Mouse (Mus musculus): ENCODE data around the gene Ackr3. TPM values are rescaled to one million over a fixed set of nuclear protein-coding genes. Genes with fewer than 3 reads are reported as not detected.

Ackr3 gene
- polyA plus RNA-seq, 1 experiment from 2014 or later, result 9.0 TPM

GRCm38 (mm10) chr1:90180966-90181699, 22.6 kb upstream of the Ackr3 start:
- Histone ChIP-seq H3K9me3 (replicated peaks) (no peaks in the 10 kb centered on the region), H3K36me3 (no peaks in the 10 kb centered on the region), H3K9ac (no peak overlapping the region), H3K4me3 (no peak overlapping the region), H3K4me2 (no peak overlapping the region), H3K27me3 (replicated peaks) (peaks cover 12% of the 10 kb centered on the region; the same call in 1 of the 2 replicates), H3K27ac (no peak overlapping the region), H3K4me1 (no peaks in the 10 kb centered on the region)
- WGBS (ENCODE audit: insufficient replicate concordance), result 62% methylated on average over 12 of the region's 12 CpGs
- no peak for ATAC-seq

- peaks cover 12% of the 10 kb centered on the region; the same call in 1 of the 2 replicates for H3K27me3 ChIP-seq (replicated peaks)
Observed at GRCm38 (mm10) chr1:90182521-90182920, 21.3 kb upstream of the Ackr3 start.

GRCm38 (mm10) chr1:90183602-90184001, 20.2 kb upstream of the Ackr3 start:
- Histone ChIP-seq H3K4me1 (no peaks in the 10 kb centered on the region), H3K36me3 (no peaks in the 10 kb centered on the region), H3K4me2 (no peak overlapping the region), H3K9ac (no peak overlapping the region), H3K27me3 (replicated peaks) (peaks cover 12% of the 10 kb centered on the region; the same call in 1 of the 2 replicates), H3K4me3 (no peak overlapping the region), H3K9me3 (replicated peaks) (no peaks in the 10 kb centered on the region), H3K27ac (no peak overlapping the region)
- WGBS (ENCODE audit: insufficient replicate concordance), result 62% methylated on average over 6 of the region's 6 CpGs
- no peak for ATAC-seq

More at GRCm38 (mm10) chr1:90182521-90182920, 21.3 kb upstream of the Ackr3 start:
- H3K4me1 ChIP-seq, result no peaks in the 10 kb centered on the region
- no peak overlapping the region for H3K4me3 ChIP-seq
- WGBS (ENCODE audit: insufficient replicate concordance), result 47% methylated on average over 5 of the region's 5 CpGs
- H3K4me2 ChIP-seq, result no peak overlapping the region
- H3K27ac ChIP-seq, result no peak overlapping the region
- H3K9me3 ChIP-seq (replicated peaks), result no peaks in the 10 kb centered on the region
- no peaks in the 10 kb centered on the region for H3K36me3 ChIP-seq
- no peak overlapping the region for H3K9ac ChIP-seq
- no peak for ATAC-seq

GRCm38 (mm10) chr1:90186173-90186572, 17.6 kb upstream of the Ackr3 start:
- Histone ChIP-seq H3K36me3 (no peaks in the 10 kb centered on the region), H3K27me3 (replicated peaks) (no peaks in the 10 kb centered on the region), H3K27ac (no peak overlapping the region), H3K4me1 (no peaks in the 10 kb centered on the region), H3K4me2 (no peak overlapping the region), H3K4me3 (no peak overlapping the region), H3K9me3 (replicated peaks) (no peaks in the 10 kb centered on the region), H3K9ac (no peak overlapping the region)
- WGBS (ENCODE audit: insufficient replicate concordance), result 42% methylated on average over 4 of the region's 4 CpGs
- no peak for ATAC-seq

GRCm38 (mm10) chr1:90186874-90187273, 16.9 kb upstream of the Ackr3 start:
- Histone ChIP-seq H3K27ac (no peak overlapping the region), H3K4me3 (no peak overlapping the region), H3K4me2 (no peak overlapping the region), H3K9ac (no peak overlapping the region), H3K27me3 (replicated peaks) (no peaks in the 10 kb centered on the region), H3K36me3 (no peaks in the 10 kb centered on the region), H3K4me1 (no peaks in the 10 kb centered on the region), H3K9me3 (replicated peaks) (no peaks in the 10 kb centered on the region)
- no peak for ATAC-seq
- WGBS (ENCODE audit: insufficient replicate concordance), result 69% methylated on average over 5 of the region's 5 CpGs

GRCm38 (mm10) chr1:90189046-90189445, 14.7 kb upstream of the Ackr3 start:
- H3K27ac ChIP-seq, result no peak overlapping the region
- no peak for ATAC-seq
- no peaks in the 10 kb centered on the region for H3K4me1 ChIP-seq
- WGBS (ENCODE audit: insufficient replicate concordance), result 83% methylated on average over 6 of the region's 6 CpGs
- H3K27me3 ChIP-seq (replicated peaks), result no peaks in the 10 kb centered on the region
- H3K4me2 ChIP-seq, result no peak overlapping the region
- H3K36me3 ChIP-seq, result no peaks in the 10 kb centered on the region
- H3K9ac ChIP-seq, result no peak overlapping the region
- H3K9me3 ChIP-seq (replicated peaks), result no peaks in the 10 kb centered on the region
- H3K4me3 ChIP-seq, result no peak overlapping the region

- Histone ChIP-seq H3K4me2 (no peak overlapping the region), H3K27ac (no peak overlapping the region), H3K27me3 (replicated peaks) (peaks cover 60% of the 10 kb centered on the region), H3K36me3 (no peaks in the 10 kb centered on the region), H3K9ac (no peak overlapping the region), H3K4me1 (0 out of 2 replicates have a peak, but pooled peaks cover 3% of the 10 kb centered on the region), H3K9me3 (replicated peaks) (no peaks in the 10 kb centered on the region), H3K4me3 (no peak overlapping the region)
- ATAC-seq, result no peak
- 46% methylated on average over 5 of the region's 5 CpGs for WGBS (ENCODE audit: insufficient replicate concordance)
Observed at GRCm38 (mm10) chr1:90201246-90201645, 2.5 kb upstream of the Ackr3 start.

- WGBS (ENCODE audit: insufficient replicate concordance), result 54% methylated on average over 2 of the region's 2 CpGs
- Histone ChIP-seq H3K27me3 (replicated peaks) (peaks cover 64% of the 10 kb centered on the region), H3K4me1 (0 out of 2 replicates have a peak, but pooled peaks cover 3% of the 10 kb centered on the region), H3K4me2 (no peak overlapping the region), H3K9me3 (replicated peaks) (no peaks in the 10 kb centered on the region), H3K9ac (no peak overlapping the region), H3K36me3 (no peaks in the 10 kb centered on the region), H3K27ac (no peak overlapping the region), H3K4me3 (no peak overlapping the region)
- ATAC-seq, result no peak
Observed at GRCm38 (mm10) chr1:90201655-90202054, 2.1 kb upstream of the Ackr3 start.

- 0 out of 2 replicates have a peak, but pooled peaks have one; percentile 31 for ATAC-seq
- no peak overlapping the region for H3K27ac ChIP-seq
Observed at GRCm38 (mm10) chr1:90202207-90202978, 1.4 kb upstream of the Ackr3 start.

GRCm38 (mm10) chr1:90203341-90203740, 439 bp upstream of the Ackr3 start:
- Histone ChIP-seq H3K27me3 (replicated peaks) (peaks cover 71% of the 10 kb centered on the region), H3K4me1 (0 out of 2 replicates have a peak, but pooled peaks cover 3% of the 10 kb centered on the region), H3K27ac (no peak overlapping the region), H3K9me3 (replicated peaks) (no peaks in the 10 kb centered on the region), H3K4me2 (peak overlapping the region; percentile 39), H3K36me3 (no peaks in the 10 kb centered on the region), H3K9ac (no peak overlapping the region; the same call in 1 of the 2 replicates), H3K4me3 (peak overlapping the region; percentile 4; the same call in 1 of the 2 replicates)
- no peak for ATAC-seq
- 15% methylated on average over 11 of the region's 11 CpGs for WGBS (ENCODE audit: insufficient replicate concordance)

More at GRCm38 (mm10) chr1:90202207-90202978, 1.4 kb upstream of the Ackr3 start:
- H3K4me2 ChIP-seq, result peak overlapping the region; percentile 9
- H3K9me3 ChIP-seq (replicated peaks), result no peaks in the 10 kb centered on the region
- H3K4me1 ChIP-seq, result 0 out of 2 replicates have a peak, but pooled peaks cover 3% of the 10 kb centered on the region
- no peak overlapping the region for H3K4me3 ChIP-seq
- peaks cover 71% of the 10 kb centered on the region for H3K27me3 ChIP-seq (replicated peaks)
- 12% methylated on average over 23 of the region's 23 CpGs for WGBS (ENCODE audit: insufficient replicate concordance)
- no peak overlapping the region for H3K9ac ChIP-seq
- H3K36me3 ChIP-seq, result no peaks in the 10 kb centered on the region

- H3K4me3 ChIP-seq, result peak overlapping the region; percentile 45
- peak overlapping the region; percentile 51 for H3K9ac ChIP-seq
- H3K27ac ChIP-seq, result peak overlapping the region; percentile 39; the same call in 1 of the 2 replicates
- ATAC-seq, result no peak
- peak overlapping the region; percentile 2; the same call in 1 of the 2 replicates for H3K4me2 ChIP-seq
- WGBS (ENCODE audit: insufficient replicate concordance), result 53% methylated on average over 1 of the region's 1 CpGs
- peaks cover 80% of the 10 kb centered on the region for H3K27me3 ChIP-seq (replicated peaks)
- H3K9me3 ChIP-seq (replicated peaks), result no peaks in the 10 kb centered on the region
- no peaks in the 10 kb centered on the region for H3K36me3 ChIP-seq
- 0 out of 2 replicates have a peak, but pooled peaks cover 3% of the 10 kb centered on the region for H3K4me1 ChIP-seq
Observed at GRCm38 (mm10) chr1:90204821-90205220, 1.0 kb downstream of the Ackr3 start.

- H3K4me3 ChIP-seq, result peak overlapping the region; percentile 45
- H3K4me2 ChIP-seq, result peak overlapping the region; percentile 2; the same call in 1 of the 2 replicates
- peak overlapping the region; percentile 39; the same call in 1 of the 2 replicates for H3K27ac ChIP-seq
- no peak for ATAC-seq
- peak overlapping the region; percentile 51 for H3K9ac ChIP-seq
- no peaks in the 10 kb centered on the region for H3K36me3 ChIP-seq
- WGBS (ENCODE audit: insufficient replicate concordance), result 17% methylated on average over 6 of the region's 6 CpGs
- H3K4me1 ChIP-seq, result 0 out of 2 replicates have a peak, but pooled peaks cover 3% of the 10 kb centered on the region
- no peaks in the 10 kb centered on the region for H3K9me3 ChIP-seq (replicated peaks)
- H3K27me3 ChIP-seq (replicated peaks), result peaks cover 80% of the 10 kb centered on the region
Observed at GRCm38 (mm10) chr1:90205223-90205622, 1.4 kb downstream of the Ackr3 start.
